9 mouse cellular contexts compared by ENCODE assay signal in the genomic region with DNA sequence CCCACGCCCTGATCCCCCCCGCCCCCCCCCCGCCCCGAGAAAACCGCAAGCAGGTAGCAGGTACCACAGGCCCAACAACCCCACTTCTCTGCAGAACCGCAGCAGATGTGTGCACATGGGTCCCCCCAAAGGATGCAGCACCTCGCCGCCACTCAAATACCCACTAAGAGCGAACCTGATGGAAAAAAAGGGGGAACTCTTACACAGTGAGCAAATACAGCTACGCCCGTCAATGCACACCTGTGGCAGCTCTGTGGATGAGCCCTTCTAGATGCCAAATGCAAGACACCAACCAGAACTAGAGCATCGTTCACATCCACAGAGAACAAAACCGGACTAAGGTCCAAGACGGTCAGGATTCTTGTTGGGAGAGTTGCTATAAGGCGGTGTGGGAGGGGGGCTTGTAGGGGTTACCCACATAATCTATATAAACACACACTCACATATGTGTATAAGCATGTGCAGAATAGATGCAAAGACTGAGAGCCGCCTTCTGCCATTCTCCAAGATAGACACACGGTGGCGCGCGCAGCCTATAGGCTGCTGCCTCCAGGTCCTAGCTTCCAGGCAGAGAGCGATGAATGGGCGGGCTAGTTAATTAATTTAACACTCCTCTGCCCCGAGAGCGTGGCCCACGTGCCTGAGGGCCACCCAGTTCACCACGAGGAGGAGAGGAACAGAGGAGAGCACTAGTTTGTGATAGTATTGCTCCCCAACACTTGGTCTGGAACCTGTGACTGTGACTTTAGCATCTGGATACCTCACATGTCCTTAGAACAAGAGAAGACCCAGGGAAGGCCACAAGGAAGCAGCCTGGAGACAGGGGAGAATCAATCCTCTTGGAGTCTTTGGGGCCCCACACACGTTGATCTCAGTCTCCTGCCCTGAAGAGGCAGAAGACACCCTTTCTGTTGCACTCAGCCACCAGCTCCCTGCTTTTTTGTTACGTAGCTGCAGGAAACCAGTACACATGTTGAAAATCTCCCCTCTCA. TPM values are rescaled to one million over a fixed set of nuclear protein-coding genes. Genes with fewer than 3 reads are reported as not detected.
A peak's percentile ranks its signal among the peaks of the same experiment; 100 is the strongest.
DNase-seq lines count a peak whose midpoint lies in the region; ATAC-seq and TF ChIP-seq lines count a peak whose summit lies in the region.
"Had no signal": no experiment of that assay in that cellular context is flagged by ENCODE, and none has a peak within 500 bp of the region (broad histone marks: within the 10 kb centered on the region; RNA-seq: fewer than 3 reads in every experiment).

No protein-coding gene starts in this region.

- peak; percentile 75 for DNase-seq in CD4-positive helper T cell, adult 2 months (ENCODE audit: low read depth, low spot score)
- DNase-seq in adipocyte (ENCODE audit: low spot score), result peak; percentile 85
- peak; percentile 76 for DNase-seq in embryo, embryonic 11.5 days (ENCODE audit: low read depth, low spot score)
- DNase-seq in heart, adult 2 months, result peak; percentile 82 to 83
- peak; percentile 84 for DNase-seq in kidney, adult 2 months
- peak; percentile 41 for DNase-seq in liver, embryonic 13.5 days
- peak; percentile 83 for DNase-seq in neural tube, embryonic 10.5 days (ENCODE audit: extremely low spot score, low spot score)
- DNase-seq in thymus, postnatal 14 days, result peak; percentile 73

- no peak overlapping the region for H3K9ac ChIP-seq in heart, adult 2 months (ENCODE audit: low read depth, low read length)
- no peak overlapping the region for H3K9ac ChIP-seq in liver, embryonic 13.5 days

- H3K9me3 ChIP-seq in liver, embryonic 13.5 days (replicated peaks), result no peaks in the 10 kb centered on the region

- TF ChIP-seq CTCF in heart, adult 2 months (IDR thresholded peaks at IDR 0.05), result peak; percentile 99
- peak; percentile 96 for TF ChIP-seq CTCF in kidney, adult 2 months (conservative IDR thresholded peaks at IDR 0.05; ENCODE audit: insufficient read depth, insufficient read length, low read depth, low read length)

- H3K27me3 ChIP-seq in heart, adult 2 months (ENCODE audit: control insufficient read depth, insufficient read depth, low read length), result no peaks in the 10 kb centered on the region
- no peaks in the 10 kb centered on the region for H3K27me3 ChIP-seq in kidney, adult 2 months (replicated peaks; ENCODE audit: control insufficient read depth, insufficient read depth, low read length)
- peaks cover 10% of the 10 kb centered on the region; the same call in 1 of the 2 replicates for H3K27me3 ChIP-seq in liver, embryonic 13.5 days

- peaks cover 3% of the 10 kb centered on the region for H3K4me1 ChIP-seq in heart, adult 2 months (ENCODE audit: control insufficient read depth, insufficient read depth, low read length)
- H3K4me1 ChIP-seq in kidney, adult 2 months (ENCODE audit: control insufficient read depth, insufficient read depth, low read length), result peaks cover 6% of the 10 kb centered on the region
- peaks cover 8% of the 10 kb centered on the region for H3K4me1 ChIP-seq in liver, embryonic 13.5 days (replicated peaks)

- peak; percentile 45; the same call in 1 of the 2 replicates for ATAC-seq in liver, embryonic 13.5 days (ENCODE audit: low read depth)

- no peak overlapping the region for H3K4me2 ChIP-seq in liver, embryonic 13.5 days

- no peaks in the 10 kb centered on the region for H3K36me3 ChIP-seq in heart, adult 2 months (ENCODE audit: control insufficient read depth, insufficient read depth, low read length)
- H3K36me3 ChIP-seq in kidney, adult 2 months (ENCODE audit: control insufficient read depth, insufficient read depth, low read length), result no peaks in the 10 kb centered on the region
- H3K36me3 ChIP-seq in liver, embryonic 13.5 days, result no peaks in the 10 kb centered on the region

- peak; percentile 98 for TF ChIP-seq EP300 in heart, adult 2 months (IDR thresholded peaks at IDR 0.05; ENCODE audit: insufficient read depth, low read depth, low read length)

- no peaks in the 10 kb centered on the region for H3K79me2 ChIP-seq in heart, adult 2 months (replicated peaks; ENCODE audit: control insufficient read depth, insufficient read depth, low read length)

- intact Hi-C loops in heart, adult 2 months (cut with DNase I), result loop anchor here (1.0 kb wide), 2 partner anchors 22 to 44 kb away; no protein-coding TSS in a partner anchor

- no peak overlapping the region for H3K4me3 ChIP-seq in heart, adult 2 months
- H3K4me3 ChIP-seq in kidney, adult 2 months (ENCODE audit: insufficient read depth, low read depth, low read length), result no peak overlapping the region
- no peak overlapping the region for H3K4me3 ChIP-seq in liver, embryonic 13.5 days (replicated peaks)

- TF ChIP-seq POLR2A in heart, adult 2 months (IDR thresholded peaks at IDR 0.05; ENCODE audit: insufficient read depth, low read depth, low read length), result no peak
- TF ChIP-seq POLR2A in kidney, adult 2 months (IDR thresholded peaks at IDR 0.05; ENCODE audit: low read depth, low read length), result no peak

- no peak overlapping the region for H3K27ac ChIP-seq in heart, adult 2 months
- no peak overlapping the region for H3K27ac ChIP-seq in kidney, adult 2 months (ENCODE audit: insufficient read depth, low read depth, low read length)
- no peak overlapping the region for H3K27ac ChIP-seq in liver, embryonic 13.5 days

- 20% methylated on average over 28 of the region's 28 CpGs for WGBS in heart, adult 2 months
- WGBS in kidney, adult 2 months, result 22% methylated on average over 28 of the region's 28 CpGs
- 20% methylated on average over 28 of the region's 28 CpGs for WGBS in liver, embryonic 13.5 days (ENCODE audit: insufficient replicate concordance)

RNA-seq across cellular contexts. Expression of gene Cdc42ep1, which starts 15.9 kb away (rescaled TPM):
- 10 to 100 TPM; 30.8 to 37.1 TPM for total RNA-seq in heart, adult 2 months (2021)
- 62.3 and 71.8 TPM in 2 replicates for polyA plus RNA-seq in heart, adult 2 months (2012; rRNA removed)
- 59.2 and 66.7 TPM in 2 replicates for polyA plus RNA-seq in kidney, adult 2 months (2012; rRNA removed)
- polyA plus RNA-seq in liver, embryonic 13.5 days (2015; fragmentation: Nextera tagmentation; extraction: Ambion mirVana), result 9.5 and 10.8 TPM in 2 replicates

RNA-seq across cellular contexts. Expression of gene Card10, which starts 23.7 kb away (rescaled TPM):
- total RNA-seq in heart, adult 2 months (2021), result 10 to 100 TPM; 15.0 to 17.0 TPM
- polyA plus RNA-seq in heart, adult 2 months (2012; rRNA removed), result 22.3 and 28.5 TPM in 2 replicates
- polyA plus RNA-seq in kidney, adult 2 months (2012; rRNA removed), result 80.4 and 93.7 TPM in 2 replicates
- polyA plus RNA-seq in liver, embryonic 13.5 days (2015; fragmentation: Nextera tagmentation; extraction: Ambion mirVana), result 1.1 and 1.3 TPM in 2 replicates

RNA-seq across cellular contexts. Expression of gene Lgals2, which starts 28.8 kb away (rescaled TPM):
- not detected for total RNA-seq in heart, adult 2 months (2021)
- polyA plus RNA-seq in heart, adult 2 months (2012; rRNA removed), result 0.59 and 1.5 TPM in 2 replicates
- polyA plus RNA-seq in kidney, adult 2 months (2012; rRNA removed), result 0.24 and 0.25 TPM in 2 replicates
- polyA plus RNA-seq in liver, embryonic 13.5 days (2015; fragmentation: Nextera tagmentation; extraction: Ambion mirVana), result 10.0 and 13.7 TPM in 2 replicates
- total RNA-seq: gastrocnemius, adult 8-10 months had no signal

RNA-seq across cellular contexts. Expression of gene Gga1, which starts 50.5 kb away (rescaled TPM):
- 10 to 100 TPM; 42.2 to 44.4 TPM for total RNA-seq in heart, adult 2 months (2021)
- 44.7 and 52.7 TPM in 2 replicates for polyA plus RNA-seq in heart, adult 2 months (2012; rRNA removed)
- polyA plus RNA-seq in kidney, adult 2 months (2012; rRNA removed), result 56.5 and 68.1 TPM in 2 replicates
- 20.7 and 23.7 TPM in 2 replicates for polyA plus RNA-seq in liver, embryonic 13.5 days (2015; fragmentation: Nextera tagmentation; extraction: Ambion mirVana)

RNA-seq across cellular contexts. Expression of gene Mfng, which starts 53.2 kb away (rescaled TPM):
- 10 to 100 TPM; 11.1 to 11.6 TPM for total RNA-seq in heart, adult 2 months (2021)
- polyA plus RNA-seq in heart, adult 2 months (2012; rRNA removed), result 15.0 and 19.1 TPM in 2 replicates
- polyA plus RNA-seq in kidney, adult 2 months (2012; rRNA removed), result 15.7 and 16.6 TPM in 2 replicates
- 7.0 and 7.2 TPM in 2 replicates for polyA plus RNA-seq in liver, embryonic 13.5 days (2015; fragmentation: Nextera tagmentation; extraction: Ambion mirVana)

Comparison
In these comparisons a context has a peak if more than half of its experiments do, and no peak if none do; other contexts are left out.
1. RNA of gene Card10, which starts 23.7 kb away (polyA plus RNA-seq): 80.4 to 93.7 TPM in kidney, adult 2 months and 22.3 to 28.5 TPM in heart, adult 2 months; 1.1 to 1.3 TPM in liver, embryonic 13.5 days; every median in the first group is over 10 times any median in the second.
2. Peak in every context shown above with its lines, with median percentiles within 50 percentile points of each other: DNase-seq.